Mouse (Mus musculus) cerebral cortex, adult 2 months (tissue): Measurements from ENCODE around the gene 2310022A10Rik.

ENCODE experiments used
- WGBS: fragments of 180-500 bp; shearing (Covaris S2); methylation state at CpG from one replicate; pipeline ENCODE4 v1.1.7; 2018; 5-methylcytosine and 5-hydroxymethylcytosine counted together

The 2310022A10Rik gene

GRCm38 (mm10) chr7:27590566-27591213 lies 37.7 kb downstream of the 2310022A10Rik start:
- 64% methylated on average over 4 of the region's 4 CpGs for WGBS

GRCm38 (mm10) chr7:27591266-27592216 lies 38.5 kb downstream of the 2310022A10Rik start, which contains the start of gene Akt2:
Gene Akt2 (plus strand): TSS chr7:27591552.
- WGBS: under 1% methylated on average over 71 of the region's 71 CpGs

GRCm38 (mm10) chr7:27592217-27592929 lies 39.3 kb downstream of the 2310022A10Rik start:
- WGBS: 2% methylated on average over 17 of the region's 17 CpGs

- 54% methylated on average over 12 of the region's 12 CpGs for WGBS
These were observed 40.1 kb downstream of the 2310022A10Rik start for GRCm38 (mm10) chr7:27592934-27593645.

GRCm38 (mm10) chr7:27596586-27597503 lies 43.8 kb downstream of the 2310022A10Rik start:
- WGBS: 48% methylated on average over 10 of the region's 10 CpGs

- 45% methylated on average over 7 of the region's 7 CpGs for WGBS
These were observed 45.0 kb downstream of the 2310022A10Rik start for GRCm38 (mm10) chr7:27598053-27598452.

- WGBS: 29% methylated on average over 4 of the region's 4 CpGs
These were observed 48.6 kb downstream of the 2310022A10Rik start for GRCm38 (mm10) chr7:27601628-27602027.

- 36% methylated on average over 2 of the region's 2 CpGs for WGBS
These were observed 49.1 kb downstream of the 2310022A10Rik start for GRCm38 (mm10) chr7:27602161-27602560.

- WGBS: 33% methylated on average over 7 of the region's 7 CpGs
These were observed 49.8 kb downstream of the 2310022A10Rik start for GRCm38 (mm10) chr7:27602835-27603234.

- 23% methylated on average over 5 of the region's 5 CpGs for WGBS
These were observed 51.8 kb downstream of the 2310022A10Rik start for GRCm38 (mm10) chr7:27604661-27605348.

GRCm38 (mm10) chr7:27605499-27606285 lies 52.7 kb downstream of the 2310022A10Rik start:
- 46% methylated on average over 9 of the region's 9 CpGs for WGBS

- WGBS: 56% methylated on average over 10 of the region's 10 CpGs
These were observed 53.6 kb downstream of the 2310022A10Rik start for GRCm38 (mm10) chr7:27606481-27607254.

- 34% methylated on average over 5 of the region's 5 CpGs for WGBS
These were observed 54.5 kb downstream of the 2310022A10Rik start for GRCm38 (mm10) chr7:27607580-27607979.

- WGBS: 89% methylated on average over 3 of the region's 3 CpGs
These were observed 55.1 kb downstream of the 2310022A10Rik start for GRCm38 (mm10) chr7:27608130-27608529.

GRCm38 (mm10) chr7:27609285-27609684 lies 56.3 kb downstream of the 2310022A10Rik start:
- 80% methylated on average over 4 of the region's 4 CpGs for WGBS

- 80% methylated on average over 2 of the region's 2 CpGs for WGBS
These were observed 56.7 kb downstream of the 2310022A10Rik start for GRCm38 (mm10) chr7:27609688-27610087.

GRCm38 (mm10) chr7:27610370-27610769 lies 57.3 kb downstream of the 2310022A10Rik start:
- WGBS: 67% methylated on average over 3 of the region's 3 CpGs

GRCm38 (mm10) chr7:27610871-27611270 lies 57.8 kb downstream of the 2310022A10Rik start:
- 75% methylated on average over 5 of the region's 5 CpGs for WGBS
